Mouse (Mus musculus) cerebellum, adult (tissue): Measurements from ENCODE around the gene Stx1b.
A peak's percentile ranks its signal among the peaks of the same experiment; 100 is the strongest.
"Not testable (repeated sequence)": the region's sequence is repeated elsewhere in the genome, so short reads cannot be mapped to it uniquely, and the experiment has no call there.

Experiments used
- ATAC-seq: cut with Nextera tagmentation; 2 replicates; pipeline ENCODE4 v1.9.2; 2017; ENCODE audit warnings: mild to moderate bottlenecking, moderate library complexity, mixed read lengths; ENCODE audit not compliant: insufficient number of reproducible peaks, low FRiP score, low TSS enrichment

Gene Stx1b

DNA sequence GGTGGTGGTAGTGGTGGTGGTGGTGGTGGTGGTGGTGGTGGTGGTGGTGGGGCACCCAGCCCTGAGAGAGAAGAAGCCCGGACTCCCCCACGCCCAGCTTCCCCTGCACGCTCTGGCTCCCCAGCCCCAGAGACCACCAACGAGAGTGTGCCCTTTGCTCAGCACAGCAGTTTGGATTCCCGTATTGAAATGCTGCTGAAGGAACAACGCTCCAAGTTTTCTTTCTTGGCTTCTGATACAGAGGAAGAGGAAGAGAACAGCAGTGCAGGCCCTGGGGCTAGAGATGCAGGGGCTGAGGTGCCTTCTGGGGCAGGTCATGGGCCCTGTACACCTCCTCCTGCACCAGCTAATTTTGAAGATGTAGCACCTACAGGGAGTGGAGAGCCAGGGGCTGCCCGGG is 39.0 kb downstream of the Stx1b start, which contains the start of gene Gm49388:
Gene Gm49388 (plus strand): TSS at position 301 of the 400 bp plus-strand sequence.
- no peak for ATAC-seq

DNA sequence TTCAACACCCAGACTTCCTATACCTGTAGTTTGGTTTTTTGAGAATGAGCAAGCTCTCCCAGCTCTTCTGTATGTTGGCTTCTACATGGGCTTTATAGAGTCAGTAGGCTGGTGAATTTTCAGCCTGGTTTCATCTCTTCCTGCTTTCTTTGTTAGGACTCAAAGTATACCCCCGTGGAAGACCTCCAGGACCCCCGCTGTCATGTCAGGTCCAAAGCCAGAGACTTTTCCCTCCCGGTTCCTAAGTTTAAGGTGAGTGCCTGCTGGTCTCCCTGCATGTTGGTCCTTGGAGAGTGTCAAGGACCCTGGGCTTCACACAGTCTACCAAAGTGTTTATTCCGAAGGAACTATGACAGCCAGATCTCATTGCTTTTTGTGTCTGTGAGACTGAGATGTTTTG is 46.0 kb downstream of the Stx1b start:
- ATAC-seq, result no peak

DNA sequence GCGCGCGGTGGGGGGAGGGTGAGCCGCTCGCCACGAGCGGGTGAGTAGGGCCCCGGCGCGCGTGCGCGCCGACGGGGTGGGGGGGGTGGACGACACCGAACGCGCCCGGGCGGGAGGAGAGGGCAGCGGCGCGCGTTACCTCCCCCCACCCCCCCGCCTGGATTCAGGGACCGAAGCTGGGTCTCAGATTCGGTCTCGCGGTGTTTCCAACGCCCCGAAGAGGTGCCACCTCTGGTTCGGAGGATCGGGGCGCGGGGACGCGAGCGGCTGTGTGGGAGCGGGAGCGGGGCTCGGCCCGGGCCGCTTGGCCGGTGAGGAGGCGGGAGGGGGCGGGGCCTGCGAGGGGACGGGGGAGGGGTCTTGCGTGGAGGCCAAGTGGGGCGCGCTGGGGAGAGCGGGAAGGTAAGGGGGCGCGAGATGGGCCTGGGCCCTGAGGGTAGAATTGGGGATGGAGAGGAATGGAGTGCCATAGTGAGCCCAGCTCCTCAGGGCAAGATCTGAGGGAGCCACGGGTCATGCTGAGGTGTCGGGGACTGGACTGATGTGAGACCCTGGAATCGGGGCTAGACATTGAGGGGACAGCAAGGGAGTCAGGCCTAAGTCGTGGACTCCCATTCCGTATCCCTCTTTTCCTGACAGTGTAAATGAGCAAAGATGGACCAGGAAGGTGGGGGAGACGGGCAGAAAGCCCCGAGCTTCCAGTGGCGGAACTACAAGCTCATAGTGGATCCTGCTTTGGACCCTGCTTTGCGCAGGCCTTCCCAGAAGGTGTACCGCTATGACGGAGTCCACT is 46.7 kb downstream of the Stx1b start:
- ATAC-seq, result peak; percentile 10; the same call in 1 of the 2 replicates

DNA sequence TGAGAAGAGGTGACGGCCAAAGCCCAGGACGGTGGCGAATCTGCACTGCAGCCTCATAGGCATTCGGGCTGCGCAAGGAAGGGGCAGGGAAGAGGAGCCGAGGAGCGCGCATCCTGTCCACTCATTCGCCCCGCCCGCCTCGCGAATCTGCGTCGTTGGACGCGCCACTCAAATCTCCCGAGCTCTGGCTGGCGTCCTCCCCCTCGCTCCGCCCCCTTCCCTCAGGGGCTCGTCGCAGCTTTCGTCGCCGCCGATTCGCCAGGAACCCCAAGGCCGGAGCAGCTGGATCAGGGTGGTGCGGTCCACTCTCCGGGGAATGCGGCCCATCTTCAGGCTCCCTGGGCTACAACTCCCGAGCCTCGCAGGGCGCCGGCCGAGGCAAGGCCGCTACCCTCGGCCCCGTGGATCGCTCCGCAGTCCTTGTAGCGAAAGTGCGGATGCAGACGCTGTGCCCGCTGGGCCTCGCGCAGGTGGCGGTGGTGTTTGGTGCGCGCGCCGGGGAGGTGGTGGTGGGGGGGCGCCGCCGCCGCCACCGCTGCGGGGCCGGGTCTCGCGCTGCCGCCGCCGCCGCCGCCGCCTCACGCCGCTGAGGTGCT is 47.4 kb downstream of the Stx1b start:
- peak; percentile 77 for ATAC-seq

DNA sequence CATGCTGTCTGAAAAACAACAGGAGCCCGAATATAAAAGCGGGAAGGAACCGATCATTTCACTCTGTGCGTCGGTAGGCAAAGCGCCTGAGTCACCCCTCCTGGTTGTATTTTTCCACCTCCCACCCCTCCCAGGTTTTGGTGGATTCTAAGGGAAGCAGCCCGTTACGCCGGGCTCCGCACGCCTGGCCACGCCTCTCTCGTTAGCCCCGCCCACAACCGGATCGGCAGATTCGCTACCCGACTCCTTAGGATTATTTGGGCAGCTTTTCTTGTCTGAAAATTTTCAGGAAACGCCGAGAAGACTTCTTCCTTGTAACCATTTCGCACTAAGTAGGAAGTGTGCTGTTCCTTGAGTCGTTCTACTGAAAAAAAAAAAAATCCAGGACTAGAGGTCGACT is 47.9 kb downstream of the Stx1b start, which contains the start of gene Setd1a:
Gene Setd1a (plus strand): TSS at position 245 of the 400 bp plus-strand sequence.
- peak; percentile 59; the same call in 1 of the 2 replicates for ATAC-seq

DNA sequence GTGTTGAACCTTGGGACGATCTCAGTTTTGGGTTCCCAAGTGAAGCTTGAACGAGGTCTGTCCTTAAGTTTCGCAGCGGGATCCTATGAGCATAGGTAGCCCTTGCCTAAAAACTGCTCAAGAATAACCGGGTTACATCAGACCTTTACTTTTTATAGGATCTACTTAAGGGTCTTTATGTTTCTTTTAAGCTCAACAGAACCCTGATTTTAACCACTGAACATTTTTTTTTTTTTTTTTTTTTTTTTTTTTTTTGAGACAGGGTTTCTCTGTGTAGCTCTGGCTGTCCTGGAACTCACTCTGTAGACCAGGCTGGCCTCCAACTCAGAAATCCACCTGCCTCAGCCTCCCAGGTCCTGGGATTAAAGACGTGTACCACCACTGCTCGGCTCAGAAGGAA is 48.5 kb downstream of the Stx1b start:
- ATAC-seq, result not testable (repeated sequence)

DNA sequence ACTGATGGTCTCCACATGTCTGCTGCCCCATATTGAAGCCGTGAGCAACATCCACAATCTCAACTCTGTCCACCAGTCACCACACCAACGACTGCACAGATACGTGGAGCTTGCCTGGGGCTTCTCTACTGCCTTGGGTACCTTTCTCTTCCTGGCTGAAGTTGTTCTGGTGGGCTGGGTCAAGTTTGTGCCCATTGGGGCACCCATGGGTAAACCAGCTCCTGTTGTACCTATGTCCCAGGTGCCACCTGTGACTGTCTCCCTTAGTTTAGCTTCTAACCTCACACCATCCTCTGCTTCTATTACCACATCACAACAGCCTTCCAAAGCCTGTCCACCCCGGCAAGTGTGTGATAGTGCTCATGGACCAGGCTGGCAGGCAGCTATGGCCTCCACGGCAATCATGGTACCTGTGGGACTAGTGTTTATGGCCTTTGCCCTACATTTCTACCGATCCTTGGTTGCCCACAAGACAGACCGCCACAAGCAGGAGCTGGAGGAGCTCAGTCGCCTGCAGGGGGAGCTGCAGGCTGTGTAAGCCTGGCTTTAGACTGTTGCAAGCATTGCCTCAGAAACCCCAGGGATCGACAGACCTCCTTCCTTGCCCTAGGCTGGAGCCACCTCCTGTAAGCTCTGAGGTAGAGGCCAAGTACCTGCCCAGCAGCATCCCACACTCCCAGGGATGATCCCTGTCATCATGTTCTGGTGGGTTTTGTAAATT is 50.5 kb downstream of the Stx1b start:
- ATAC-seq, result no peak

DNA sequence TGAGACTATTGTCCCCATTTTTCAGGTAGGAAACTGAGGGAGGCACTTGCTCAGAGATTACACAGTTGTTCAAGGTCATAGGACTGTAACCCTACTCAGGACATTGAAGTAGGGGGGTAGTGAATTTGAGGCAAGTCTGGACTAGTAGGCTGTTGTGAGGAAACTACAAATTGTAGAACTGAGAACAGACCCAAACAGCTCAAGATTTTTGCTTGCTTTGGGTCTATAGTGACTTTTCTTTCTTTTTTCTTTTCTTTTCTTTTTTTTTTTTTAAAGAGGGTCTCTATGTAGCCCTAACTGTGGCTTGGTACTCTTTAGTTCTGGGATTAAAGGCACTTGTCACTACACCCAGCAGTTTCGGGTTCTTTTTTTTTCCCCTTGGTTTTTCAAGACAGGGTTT is 51.8 kb downstream of the Stx1b start:
- ATAC-seq, result no peak

DNA sequence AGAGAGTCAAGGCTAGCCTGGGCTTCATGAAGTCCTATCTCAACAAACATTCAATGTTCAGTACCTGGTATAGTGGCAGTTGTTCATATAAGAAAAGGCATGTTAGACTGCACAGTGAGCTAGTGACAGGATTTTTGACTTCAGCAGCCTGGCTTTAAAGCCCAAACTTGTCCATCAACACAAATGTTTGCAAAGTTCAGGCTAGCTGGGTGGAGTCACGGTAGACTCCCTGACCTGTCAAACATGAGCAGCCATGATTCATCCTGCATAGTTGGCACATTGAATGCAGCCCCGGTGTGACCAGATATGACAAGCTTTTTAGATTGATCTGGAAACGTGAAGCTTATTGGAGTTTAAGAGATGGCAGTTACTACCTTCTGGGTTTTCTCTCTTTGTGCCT is 52.3 kb downstream of the Stx1b start:
- no peak for ATAC-seq

DNA sequence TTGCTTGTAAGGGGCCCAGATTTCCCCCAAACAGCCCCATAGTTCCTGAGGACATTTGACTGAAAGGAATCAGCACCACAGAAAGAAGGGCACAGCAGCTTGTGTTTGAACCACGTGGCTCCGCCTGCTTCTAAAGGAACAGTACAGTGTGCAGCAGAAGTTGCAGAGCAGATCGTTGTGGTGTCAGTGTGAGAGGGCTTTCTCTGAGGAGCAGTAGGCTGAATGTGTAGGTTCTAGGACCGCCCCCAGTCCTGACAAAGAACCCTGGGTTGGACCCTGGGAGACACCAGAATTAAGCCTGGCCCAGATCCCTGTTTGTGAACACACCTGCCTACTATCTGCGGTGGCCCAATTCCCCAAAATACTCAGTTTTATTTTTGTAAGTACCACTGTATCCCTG is 53.1 kb downstream of the Stx1b start:
- no peak for ATAC-seq

DNA sequence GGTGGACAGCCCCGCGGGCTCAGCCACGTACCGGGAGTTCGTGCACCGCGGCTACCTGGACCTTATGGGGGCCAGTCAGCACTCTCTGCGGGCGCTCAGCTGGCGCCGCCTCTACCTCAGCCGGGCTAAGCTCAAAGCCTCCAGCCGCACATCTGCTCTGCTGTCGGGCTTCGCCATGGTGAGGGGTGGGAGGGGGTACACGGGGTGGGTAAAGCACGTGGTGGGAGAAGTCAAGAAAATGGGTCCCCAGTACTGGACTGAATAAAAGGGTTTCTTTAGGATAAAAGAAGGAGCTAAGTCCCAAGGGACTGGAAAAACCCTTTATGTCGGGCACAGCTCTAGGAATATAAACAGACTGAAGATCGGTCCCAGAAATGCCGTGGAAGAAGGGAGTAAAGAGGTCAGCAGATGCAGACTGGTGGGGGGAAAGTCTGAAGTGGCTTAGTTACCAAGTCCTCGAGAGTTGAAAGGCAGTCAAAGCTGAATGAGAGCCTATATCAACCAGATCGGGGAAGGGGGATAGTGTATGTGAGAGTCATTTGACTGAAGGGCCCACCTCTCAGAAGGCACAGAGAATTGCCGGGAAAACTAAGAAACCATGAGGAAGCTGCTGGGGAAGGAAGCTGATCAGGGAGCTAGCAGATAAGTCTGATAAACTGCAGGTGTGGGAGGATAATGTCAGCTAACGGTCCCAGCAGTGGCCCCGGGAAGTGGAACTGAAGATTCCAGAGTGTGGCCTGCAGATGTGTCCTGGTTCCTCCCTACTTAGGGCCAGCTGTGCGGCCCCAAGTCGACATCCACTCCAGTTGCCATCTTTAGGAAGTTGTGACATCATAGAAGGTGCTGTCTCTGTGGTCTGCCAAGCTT is 54.1 kb downstream of the Stx1b start:
- ATAC-seq, result no peak

DNA sequence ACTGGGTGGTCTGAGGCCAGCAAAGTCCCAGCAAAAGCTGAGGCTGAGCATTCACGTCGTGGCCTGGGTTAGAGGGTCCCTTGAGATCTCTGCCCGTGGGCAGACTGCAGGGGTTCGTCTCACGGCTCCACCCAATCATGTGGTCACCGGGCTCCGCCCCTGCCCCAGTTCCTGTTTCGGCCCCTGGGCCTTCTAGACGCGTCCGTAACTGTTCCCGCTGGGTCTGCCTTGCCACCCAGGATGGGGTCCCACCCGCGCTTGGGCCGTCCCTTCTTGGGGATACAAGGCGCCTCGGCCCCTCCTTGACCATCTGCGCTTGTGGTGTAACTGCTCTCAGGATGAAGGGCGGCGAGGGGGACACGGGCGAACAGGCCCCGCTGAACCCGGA is 54.7 kb downstream of the Stx1b start, which contains the start of gene Orai3:
Gene Orai3 (plus strand): TSS at position 165 of the 388 bp plus-strand sequence.
- peak; percentile 38; the same call in 1 of the 2 replicates for ATAC-seq

DNA sequence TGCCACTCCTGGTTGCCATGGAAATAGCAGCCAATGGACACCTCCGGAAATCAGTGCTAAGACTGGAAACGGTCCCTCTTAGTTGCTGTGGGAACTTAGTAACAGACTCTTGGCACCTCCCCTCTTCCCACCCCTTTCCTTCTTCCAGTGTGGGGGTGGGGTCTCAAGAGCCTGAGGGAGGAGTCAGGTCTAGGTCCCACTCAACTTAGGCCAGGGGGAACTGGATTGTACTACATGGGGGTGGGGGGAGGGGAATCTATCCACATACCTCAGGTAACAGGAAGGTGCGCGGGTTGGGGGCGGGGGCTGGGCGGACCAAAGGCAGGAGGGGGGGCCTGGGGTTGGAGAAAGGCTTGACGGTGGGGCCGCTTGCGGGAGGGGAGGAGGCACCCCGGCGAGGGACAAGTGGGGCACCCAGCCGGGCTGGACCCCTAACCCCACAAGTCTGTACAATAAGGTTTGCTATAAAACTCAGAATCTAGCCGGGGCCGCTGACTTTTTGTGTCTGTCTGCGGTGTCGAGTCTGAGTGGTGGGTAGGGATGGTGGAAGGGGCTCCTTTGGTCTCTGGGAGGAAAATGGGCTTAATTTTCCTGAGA is 55.3 kb downstream of the Stx1b start:
- ATAC-seq, result peak; percentile 74

DNA sequence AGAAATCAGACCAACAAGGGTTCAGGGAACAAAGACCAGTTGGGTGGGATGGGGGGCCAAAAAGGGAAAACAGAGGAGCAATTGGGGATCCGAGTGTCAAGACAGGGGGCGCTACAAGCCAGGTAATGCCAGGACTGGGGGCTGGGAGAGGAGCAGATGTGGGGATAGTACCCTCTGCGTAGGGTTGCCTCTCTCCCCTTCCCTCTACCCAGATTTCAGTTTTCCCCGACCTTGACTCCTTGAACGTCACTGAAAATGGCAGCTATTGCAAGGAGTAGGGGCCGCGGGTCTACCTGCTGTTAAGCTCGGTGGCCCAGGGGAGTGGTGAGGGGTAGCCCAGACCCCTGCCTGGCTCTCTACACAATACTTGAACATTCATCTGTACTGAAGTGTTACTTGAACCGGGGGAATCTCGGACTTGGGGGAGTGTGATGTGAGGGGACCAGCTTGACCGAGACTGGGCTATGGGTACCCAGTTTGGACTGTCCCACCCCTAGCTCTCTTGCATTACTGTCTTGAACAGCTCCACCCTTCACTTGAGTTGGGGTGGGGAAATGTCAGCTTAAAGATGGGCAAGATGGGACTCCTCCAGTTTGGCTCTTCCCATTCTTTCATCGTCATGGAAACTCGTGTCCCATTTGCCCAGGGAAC is 55.9 kb downstream of the Stx1b start:
- 0 out of 2 replicates have a peak, but pooled peaks have one; percentile 1 for ATAC-seq

DNA sequence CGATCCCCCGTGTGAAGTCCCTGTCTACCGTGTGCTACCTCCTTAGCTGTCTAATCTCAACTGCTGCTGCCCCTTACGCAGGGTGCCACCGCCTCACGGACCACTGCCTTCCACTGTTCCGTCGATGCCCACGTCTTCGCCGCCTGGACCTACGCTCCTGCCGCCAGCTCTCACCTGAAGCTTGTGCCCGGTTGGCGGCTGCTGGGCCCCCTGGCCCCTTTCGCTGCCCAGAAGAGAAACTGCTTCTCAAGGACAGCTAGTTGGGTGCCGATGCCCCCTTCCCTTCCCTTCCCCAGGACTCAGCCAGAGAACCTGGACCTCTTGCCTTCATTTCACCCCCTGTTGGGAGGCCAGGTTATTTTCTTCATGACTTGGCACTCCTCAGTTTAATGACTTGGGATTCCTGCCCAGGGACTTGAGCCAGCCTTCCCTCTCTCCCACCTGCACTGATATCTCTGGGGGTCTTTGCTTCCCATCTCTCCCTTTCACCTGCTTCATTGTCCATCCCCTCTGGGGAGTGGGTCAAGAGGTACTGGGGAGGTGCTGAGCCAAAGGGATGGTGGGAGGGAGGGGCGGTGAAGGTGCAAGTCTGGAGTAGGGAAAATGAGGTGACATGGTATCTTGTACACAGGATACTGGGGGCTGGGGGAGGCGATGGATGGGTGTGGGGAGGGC is 56.5 kb downstream of the Stx1b start:
- no peak for ATAC-seq

DNA sequence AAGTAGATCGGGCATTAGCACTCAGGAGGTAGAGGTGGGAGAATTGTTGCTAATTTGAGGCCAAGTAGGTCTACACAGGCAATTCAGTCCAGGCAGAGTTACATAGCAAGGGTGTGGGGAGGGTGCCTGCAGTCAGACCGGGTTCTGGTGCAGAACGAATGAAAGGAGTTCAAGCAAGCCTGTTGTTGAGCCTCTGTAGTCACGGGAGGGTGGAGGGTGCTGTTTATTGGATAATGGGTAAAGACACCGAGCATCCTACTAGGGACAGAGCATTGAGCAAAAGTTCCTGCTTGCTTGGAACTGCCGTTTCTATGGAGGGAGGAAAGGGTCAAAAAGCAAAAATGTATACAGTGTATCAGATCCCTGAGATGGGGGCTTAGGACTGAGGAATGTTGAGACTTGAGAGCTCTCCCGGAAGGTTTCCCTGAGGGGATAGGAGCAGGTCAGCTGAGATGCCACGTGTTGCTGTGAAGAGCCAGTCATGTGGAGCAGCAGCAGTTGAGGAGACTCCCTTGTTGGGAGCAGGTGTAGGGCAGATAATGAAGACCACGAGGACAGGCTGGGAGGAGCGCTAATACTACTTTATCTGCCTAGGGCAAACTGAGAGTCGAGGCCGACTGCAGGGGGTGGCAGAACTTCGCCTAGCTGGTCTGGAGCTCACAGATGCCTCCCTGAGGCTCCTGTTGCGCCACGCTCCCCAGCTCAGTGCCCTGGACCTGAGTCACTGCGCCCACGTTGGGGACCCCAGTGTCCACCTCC is 57.3 kb downstream of the Stx1b start:
- ATAC-seq, result no peak

DNA sequence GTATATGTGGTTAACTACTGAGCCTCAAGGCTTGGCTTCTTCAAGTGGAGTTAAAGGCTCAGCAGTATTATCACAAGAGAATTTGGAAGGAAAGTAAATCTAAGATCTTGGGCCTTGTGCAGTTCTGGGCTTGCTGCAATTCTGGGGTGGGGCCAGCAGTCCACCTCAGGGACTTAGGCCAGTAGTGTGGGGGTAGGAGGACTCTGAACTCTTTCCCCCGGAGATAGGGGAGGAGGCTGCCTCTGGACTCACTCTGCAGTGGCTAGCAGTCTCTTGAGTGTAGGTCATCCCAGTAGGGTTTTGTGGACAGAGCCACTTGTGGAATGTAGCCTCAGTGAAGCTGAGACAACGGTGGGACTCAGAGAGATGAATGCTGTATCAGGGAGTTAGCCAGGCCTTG is 58.6 kb downstream of the Stx1b start:
- no peak for ATAC-seq

DNA sequence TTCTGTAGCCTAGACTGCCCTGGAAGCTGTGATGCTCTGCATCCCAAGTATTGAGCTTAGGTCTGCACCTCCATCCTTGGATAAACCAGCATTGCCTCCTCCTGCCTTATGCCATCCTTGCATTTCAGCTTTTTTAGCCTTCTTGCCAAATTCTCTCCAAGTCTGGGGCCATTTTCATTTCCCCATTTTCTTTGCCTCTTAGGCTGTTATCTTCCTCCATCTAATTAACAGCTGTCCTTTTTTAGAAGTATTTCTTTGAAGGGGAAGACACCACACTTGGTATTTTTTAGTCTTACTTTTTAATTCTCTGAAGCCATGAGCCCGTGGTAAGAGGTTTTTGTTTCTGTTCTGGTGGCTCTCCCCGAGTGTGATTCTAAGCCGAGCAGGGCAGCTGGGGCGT is 60.7 kb downstream of the Stx1b start:
- ATAC-seq, result no peak
